Mouse (Mus musculus) limb, embryonic 10.5 days (tissue): ENCODE measurements at regions not wholly inside any gene's neighbourhood (a gene's known extent, or its start where the extent isn't known, plus 50 kb on each side); places are given as distances from the start of the nearest gene placed in this dataset.

Source experiments
- DNase-seq: peaks from one replicate; pipeline ENCODE4 v3.0.0-alpha.2; 2017; ENCODE audit warnings: low spot score
- H3K27ac ChIP-seq: fragments of 300-500 bp; sonication (generic); 2 replicates; pipeline ENCODE4 v1.5.1; 2016; ENCODE audit warnings: mild to moderate bottlenecking
- H3K27me3 ChIP-seq: fragments of 300-500 bp; sonication (generic); 2 replicates; pipeline ENCODE4 v1.6.1; 2016; ENCODE audit warnings: low read depth, mild to moderate bottlenecking; ENCODE audit not compliant: poor library complexity, severe bottlenecking
- H3K36me3 ChIP-seq: fragments of 300-500 bp; sonication (generic); 2 replicates; pipeline ENCODE4 v1.6.1; 2016; ENCODE audit warnings: mild to moderate bottlenecking, moderate library complexity
- H3K4me1 ChIP-seq: fragments of 300-500 bp; sonication (generic); 2 replicates; pipeline ENCODE4 v1.6.1; 2016
- H3K4me3 ChIP-seq: fragments of 300-500 bp; sonication (generic); 2 replicates; pipeline ENCODE4 v1.5.1; 2016; ENCODE audit warnings: mild to moderate bottlenecking, moderate library complexity
- H3K9me3 ChIP-seq: fragments of 300-500 bp; sonication (generic); replicated peaks from 2 replicates; pipeline ENCODE4 v1.6.1; 2016; ENCODE audit warnings: mild to moderate bottlenecking
- WGBS: fragments of 180-500 bp; shearing (Covaris S2); methylation state at CpG from one replicate; pipeline ENCODE4 v1.1.7; 2016; 5-methylcytosine and 5-hydroxymethylcytosine counted together

GRCm38 (mm10) chr8:97389651-97390050 is 1501.3 kb upstream of the Got2 start:
- H3K9me3 ChIP-seq = no peaks in the 10 kb centered on the region
- DNase-seq = no peak
- peaks cover 7% of the 10 kb centered on the region; the same call in 1 of the 2 replicates for H3K4me1 ChIP-seq
- WGBS = 9% methylated on average over 7 of the region's 7 CpGs
- no peaks in the 10 kb centered on the region for H3K36me3 ChIP-seq
- H3K4me3 ChIP-seq = no peak overlapping the region
- no peaks in the 10 kb centered on the region for H3K27me3 ChIP-seq
- no peak overlapping the region; the same call in 1 of the 2 replicates for H3K27ac ChIP-seq

DNA sequence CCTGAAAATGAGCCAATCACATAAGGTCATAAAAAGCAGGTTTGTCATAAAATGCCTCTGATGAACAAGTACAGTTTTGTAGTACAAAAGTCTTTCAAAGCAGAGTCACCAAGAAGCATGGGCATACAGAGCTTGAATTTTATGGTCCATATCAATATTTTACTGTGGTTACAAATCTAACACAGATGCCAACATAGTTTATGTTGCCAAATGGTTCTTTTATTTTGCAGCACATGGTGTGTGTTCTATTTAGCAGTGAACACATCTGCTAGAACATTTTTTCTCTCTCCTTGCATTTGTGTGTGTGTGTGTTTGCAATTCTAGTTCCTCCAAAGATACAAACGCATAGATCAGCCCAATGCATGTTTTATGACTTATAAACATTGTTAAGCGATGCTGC is 1500.8 kb upstream of the Got2 start:
- H3K36me3 ChIP-seq = no peaks in the 10 kb centered on the region
- H3K4me1 ChIP-seq = peaks cover 7% of the 10 kb centered on the region; the same call in 1 of the 2 replicates
- no peak overlapping the region for H3K27ac ChIP-seq
- H3K4me3 ChIP-seq = no peak overlapping the region
- WGBS = 22% methylated on average over 2 of the region's 2 CpGs
- DNase-seq = no peak
- no peaks in the 10 kb centered on the region for H3K27me3 ChIP-seq
- H3K9me3 ChIP-seq = no peaks in the 10 kb centered on the region

DNA sequence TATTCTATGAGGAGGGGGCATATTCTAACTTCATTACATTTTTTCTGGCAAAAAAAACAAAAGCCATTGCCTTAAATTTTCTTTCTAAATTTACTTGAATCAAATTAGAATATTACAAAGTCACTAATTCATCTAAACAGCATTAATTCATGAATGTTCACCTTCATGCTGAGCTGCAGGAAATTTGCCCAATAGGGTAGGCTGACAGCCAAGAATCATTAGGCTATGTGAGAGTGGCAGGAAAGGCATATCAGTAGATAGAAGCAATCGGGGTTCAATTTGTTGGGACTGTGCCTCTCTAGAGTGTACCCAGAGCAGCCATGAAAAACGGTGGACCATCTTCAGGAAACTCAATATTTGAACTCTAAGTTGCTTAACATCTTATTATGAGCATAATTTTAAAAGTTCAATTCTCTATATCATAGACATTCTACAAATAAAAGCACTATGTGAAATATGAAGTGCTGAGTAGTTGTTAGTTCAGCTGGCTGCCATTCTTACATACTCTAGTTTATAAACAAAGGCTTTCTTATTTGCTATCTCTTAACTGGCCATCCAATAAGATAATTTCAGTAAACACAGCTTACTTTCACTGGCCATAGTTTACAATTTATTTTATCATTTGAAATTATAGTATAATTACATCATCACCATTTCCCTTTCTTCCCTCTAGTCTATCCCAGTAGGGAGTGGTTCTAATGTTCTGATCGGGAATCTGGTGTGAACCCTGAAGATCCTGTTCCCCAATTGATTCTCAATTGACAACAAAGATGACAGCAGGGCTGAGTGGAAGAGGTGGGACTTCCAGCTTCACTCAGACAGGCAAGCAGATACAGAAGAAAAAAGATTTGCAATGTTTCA is 1486.8 kb upstream of the Got2 start:
- H3K27ac ChIP-seq = no peak overlapping the region
- no peaks in the 10 kb centered on the region for H3K36me3 ChIP-seq
- WGBS = 92% methylated on average over 3 of the region's 3 CpGs
- H3K9me3 ChIP-seq = no peaks in the 10 kb centered on the region
- no peak overlapping the region for H3K4me3 ChIP-seq
- H3K27me3 ChIP-seq = no peaks in the 10 kb centered on the region
- no peak for DNase-seq
- H3K4me1 ChIP-seq = no peaks in the 10 kb centered on the region

DNA sequence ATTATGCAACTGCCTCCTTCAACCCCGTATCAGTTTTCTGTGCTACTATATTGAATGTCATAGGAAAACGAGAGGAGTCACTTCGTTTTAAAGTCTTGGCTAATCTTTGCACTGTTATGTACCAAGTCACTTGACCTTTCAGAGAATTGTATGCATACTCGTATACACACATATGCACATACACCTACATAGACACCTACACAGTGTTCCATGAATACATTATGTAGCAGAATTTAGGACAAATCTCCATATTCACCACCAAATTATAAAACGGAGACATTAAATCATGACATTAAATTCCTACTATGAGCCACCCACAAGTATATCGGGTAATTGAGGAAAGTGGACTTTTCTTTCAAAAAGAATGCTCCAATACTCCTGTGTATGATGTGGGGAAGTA is 1458.3 kb upstream of the Got2 start:
- no peak overlapping the region for H3K4me3 ChIP-seq
- H3K27ac ChIP-seq = no peak overlapping the region
- no peaks in the 10 kb centered on the region for H3K9me3 ChIP-seq
- H3K36me3 ChIP-seq = no peaks in the 10 kb centered on the region
- H3K27me3 ChIP-seq = no peaks in the 10 kb centered on the region
- WGBS = 95% methylated on average over 6 of the region's 6 CpGs
- no peaks in the 10 kb centered on the region for H3K4me1 ChIP-seq
- DNase-seq = no peak

DNA sequence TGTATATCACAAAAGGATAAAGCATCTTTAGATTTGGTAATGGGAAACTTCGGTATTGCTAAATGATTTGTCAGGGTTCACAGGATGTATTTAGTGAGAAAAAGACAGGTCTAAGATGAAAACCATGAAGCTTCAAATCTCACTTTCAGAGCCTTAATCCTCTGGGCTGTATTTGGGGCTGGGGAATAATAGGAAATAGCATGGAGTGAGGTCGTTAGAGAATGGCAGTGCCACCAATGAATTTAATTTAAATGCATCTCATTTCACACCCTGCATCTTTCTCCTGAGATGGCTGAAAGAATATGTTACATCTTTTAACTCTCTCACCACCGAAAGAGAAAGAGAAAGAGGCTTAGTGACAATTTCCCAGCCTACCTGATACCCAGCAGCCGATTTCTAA is 1427.2 kb upstream of the Got2 start:
- DNase-seq = no peak
- H3K27ac ChIP-seq = no peak overlapping the region
- no peaks in the 10 kb centered on the region for H3K9me3 ChIP-seq
- H3K36me3 ChIP-seq = no peaks in the 10 kb centered on the region
- H3K27me3 ChIP-seq = no peaks in the 10 kb centered on the region
- no peak overlapping the region for H3K4me3 ChIP-seq
- no peaks in the 10 kb centered on the region for H3K4me1 ChIP-seq
- 79% methylated on average over 4 of the region's 4 CpGs for WGBS

- 71% methylated on average over 7 of the region's 7 CpGs for WGBS
These were observed 1420.0 kb upstream of the Got2 start for GRCm38 (mm10) chr8:97308304-97308703.

DNA sequence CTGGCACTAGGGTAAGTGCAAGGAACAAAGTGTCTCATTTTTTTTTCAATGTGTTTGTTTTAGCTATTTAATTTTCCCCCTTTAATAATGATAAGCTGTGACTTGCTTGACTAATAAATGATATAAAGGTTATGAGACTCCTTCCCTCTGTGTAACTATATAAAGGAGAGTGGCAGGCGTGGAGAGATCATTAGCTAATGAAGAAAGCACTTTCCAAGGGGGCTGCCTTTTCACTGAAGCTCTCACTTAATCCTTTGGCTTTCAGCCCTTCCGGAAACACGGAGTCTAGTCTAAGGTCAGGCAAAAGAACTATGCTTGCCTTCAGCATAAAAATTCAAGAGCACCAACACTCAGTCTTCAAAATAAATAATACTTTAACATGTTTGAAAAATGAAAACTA is 1382.2 kb upstream of the Got2 start:
- peaks cover 3% of the 10 kb centered on the region; the same call in 1 of the 2 replicates for H3K4me1 ChIP-seq
- no peak overlapping the region for H3K27ac ChIP-seq
- no peaks in the 10 kb centered on the region for H3K9me3 ChIP-seq
- no peak for DNase-seq
- H3K27me3 ChIP-seq = no peaks in the 10 kb centered on the region
- H3K4me3 ChIP-seq = no peak overlapping the region
- WGBS = 72% methylated on average over 3 of the region's 3 CpGs
- H3K36me3 ChIP-seq = no peaks in the 10 kb centered on the region

More at GRCm38 (mm10) chr8:97308304-97308703, 1420.0 kb upstream of the Got2 start:
- Histone ChIP-seq H3K27me3 (no peaks in the 10 kb centered on the region), H3K27ac (no peak overlapping the region), H3K9me3 (no peaks in the 10 kb centered on the region), H3K4me1 (no peaks in the 10 kb centered on the region), H3K4me3 (no peak overlapping the region), H3K36me3 (no peaks in the 10 kb centered on the region)
- DNase-seq = no peak

GRCm38 (mm10) chr8:97260964-97261363 is 1372.6 kb upstream of the Got2 start:
- Histone ChIP-seq H3K36me3 (no peaks in the 10 kb centered on the region), H3K9me3 (no peaks in the 10 kb centered on the region), H3K4me1 (no peaks in the 10 kb centered on the region), H3K27me3 (no peaks in the 10 kb centered on the region), H3K4me3 (no peak overlapping the region), H3K27ac (no peak overlapping the region)
- DNase-seq = no peak
- WGBS = 97% methylated on average over 1 of the region's 1 CpGs

- no peak overlapping the region for H3K4me3 ChIP-seq
- H3K27me3 ChIP-seq = no peaks in the 10 kb centered on the region
- no peak for DNase-seq
- peaks cover 10% of the 10 kb centered on the region; the same call in 1 of the 2 replicates for H3K4me1 ChIP-seq
- H3K36me3 ChIP-seq = no peaks in the 10 kb centered on the region
- H3K27ac ChIP-seq = no peak overlapping the region
- H3K9me3 ChIP-seq = no peaks in the 10 kb centered on the region
These were observed 1365.8 kb upstream of the Got2 start for GRCm38 (mm10) chr8:97254169-97254568.

DNA sequence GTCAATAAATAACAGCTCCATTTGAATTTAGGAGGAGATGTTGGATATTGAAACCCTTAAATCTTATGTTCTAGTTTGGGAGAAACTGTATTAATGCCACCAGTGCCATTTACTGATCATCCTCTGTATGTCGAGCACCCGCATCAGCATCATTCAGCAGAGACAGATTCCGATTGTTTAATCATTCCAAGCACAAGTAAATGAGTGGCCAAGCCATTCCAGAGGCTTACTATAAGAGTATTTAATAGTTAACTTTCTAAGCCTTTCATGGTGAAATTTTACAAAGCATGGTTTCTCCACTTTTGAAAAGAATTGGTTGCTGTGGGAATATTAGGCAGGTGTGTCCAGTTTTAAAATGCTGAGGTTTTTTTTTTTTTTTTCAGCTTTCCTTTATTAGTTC is 1363.9 kb upstream of the Got2 start:
- no peak for DNase-seq
- H3K36me3 ChIP-seq = no peaks in the 10 kb centered on the region
- 93% methylated on average over 3 of the region's 3 CpGs for WGBS

GRCm38 (mm10) chr8:97251458-97251865 is 1363.1 kb upstream of the Got2 start:
- no peak for DNase-seq
- H3K27ac ChIP-seq = peak overlapping the region; percentile 5; the same call in 1 of the 2 replicates
- no peaks in the 10 kb centered on the region for H3K27me3 ChIP-seq
- no peaks in the 10 kb centered on the region for H3K9me3 ChIP-seq
- H3K4me3 ChIP-seq = no peak overlapping the region
- 73% methylated on average over 5 of the region's 5 CpGs for WGBS
- no peaks in the 10 kb centered on the region for H3K36me3 ChIP-seq
- peaks cover 10% of the 10 kb centered on the region; the same call in 1 of the 2 replicates for H3K4me1 ChIP-seq

More for the DNA sequence above, 1363.9 kb upstream of the Got2 start:
- Histone ChIP-seq H3K4me1 (peaks cover 10% of the 10 kb centered on the region; the same call in 1 of the 2 replicates), H3K27me3 (no peaks in the 10 kb centered on the region), H3K9me3 (no peaks in the 10 kb centered on the region), H3K27ac (no peak overlapping the region), H3K4me3 (no peak overlapping the region)

GRCm38 (mm10) chr8:97234551-97235107 is 1346.3 kb upstream of the Got2 start:
- no peak for DNase-seq
- 93% methylated on average over 4 of the region's 4 CpGs for WGBS

DNA sequence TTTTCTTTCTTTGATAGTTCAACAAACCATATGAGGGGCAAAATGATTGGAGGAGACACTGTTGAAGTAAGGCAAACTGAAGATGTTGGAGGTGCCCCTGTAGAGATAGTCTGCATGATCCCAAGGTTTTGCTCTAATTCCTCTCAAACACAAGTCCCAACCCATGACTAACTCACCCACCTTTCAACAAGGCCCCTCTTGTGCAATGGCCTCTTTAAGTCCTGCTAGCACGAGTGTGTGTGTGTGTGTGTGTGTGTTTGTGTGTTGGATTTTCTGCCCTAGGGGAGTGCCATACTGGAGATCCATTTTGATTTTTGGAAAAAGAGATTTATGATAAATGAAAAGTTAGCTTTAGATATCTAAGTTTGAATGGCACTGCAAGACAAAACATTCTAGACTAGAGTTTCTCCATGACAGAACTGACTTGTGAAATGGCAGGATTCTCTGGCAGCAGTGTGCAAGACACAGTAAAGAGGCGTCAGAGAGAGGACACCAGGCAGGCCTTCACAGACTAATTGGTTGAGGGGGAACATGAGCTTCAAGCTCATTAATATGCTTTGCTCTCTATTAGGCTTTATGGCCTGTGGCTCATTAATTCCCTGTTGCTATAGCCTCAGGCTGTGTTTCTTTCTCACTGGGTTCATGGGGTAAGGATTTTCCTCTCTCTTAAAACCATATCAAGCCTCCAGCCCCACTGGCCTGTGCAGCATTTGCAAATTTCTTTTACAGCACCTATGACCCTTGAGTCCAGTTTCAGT is 1344.5 kb upstream of the Got2 start:
- Histone ChIP-seq H3K36me3 (no peaks in the 10 kb centered on the region), H3K4me1 (peaks cover 8% of the 10 kb centered on the region; the same call in 1 of the 2 replicates), H3K4me3 (no peak overlapping the region), H3K27ac (no peak overlapping the region), H3K27me3 (no peaks in the 10 kb centered on the region), H3K9me3 (no peaks in the 10 kb centered on the region)
- peak; percentile 35 for DNase-seq
- 59% methylated on average over 2 of the region's 2 CpGs for WGBS

More at GRCm38 (mm10) chr8:97234551-97235107, 1346.3 kb upstream of the Got2 start:
- Histone ChIP-seq H3K27ac (no peak overlapping the region), H3K36me3 (no peaks in the 10 kb centered on the region), H3K9me3 (no peaks in the 10 kb centered on the region), H3K4me1 (peaks cover 8% of the 10 kb centered on the region; the same call in 1 of the 2 replicates), H3K4me3 (no peak overlapping the region), H3K27me3 (no peaks in the 10 kb centered on the region)
